8 mouse cellular contexts compared by ENCODE assay signal in the genomic region with DNA sequence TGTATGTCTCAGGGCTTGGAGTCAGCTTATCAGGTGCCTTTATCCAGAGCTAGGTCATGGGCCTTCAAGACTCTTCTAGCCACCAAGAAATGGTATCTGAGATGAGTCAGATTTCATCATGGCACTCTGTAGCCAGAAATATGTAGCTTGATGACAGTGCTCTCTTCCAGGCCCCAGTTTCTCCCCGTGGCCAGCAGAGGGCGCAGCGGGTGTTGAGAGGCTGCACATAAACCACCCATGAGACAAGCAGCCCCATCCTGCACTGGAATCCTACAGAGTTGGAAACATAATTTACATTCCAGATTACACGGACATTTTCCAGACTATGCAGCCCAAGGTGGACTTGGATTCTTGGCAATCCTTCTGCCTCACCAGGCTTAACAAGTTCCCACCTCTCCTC. TPM values are rescaled to one million over a fixed set of nuclear protein-coding genes. Genes with fewer than 3 reads are reported as not detected.
DNase-seq lines count a peak whose midpoint lies in the region; ATAC-seq and TF ChIP-seq lines count a peak whose summit lies in the region.

No protein-coding gene starts in this region.

- H3K27me3 ChIP-seq in forebrain, postnatal 0 days (ENCODE audit: insufficient read depth, low read length), result no peaks in the 10 kb centered on the region
- no peaks in the 10 kb centered on the region for H3K27me3 ChIP-seq in forebrain, embryonic 12.5 days
- no peaks in the 10 kb centered on the region for H3K27me3 ChIP-seq in embryonic facial prominence, embryonic 10.5 days (replicated peaks; ENCODE audit: low read depth, poor library complexity, severe bottlenecking)
- H3K27me3 ChIP-seq in stomach, embryonic 14.5 days (ENCODE audit: control insufficient read depth, insufficient read depth, low read length), result no peaks in the 10 kb centered on the region

- H3K9ac ChIP-seq in forebrain, postnatal 0 days, result no peak overlapping the region
- H3K9ac ChIP-seq in forebrain, embryonic 12.5 days, result no peak overlapping the region
- no peak overlapping the region for H3K9ac ChIP-seq in stomach, embryonic 14.5 days (replicated peaks; ENCODE audit: low read depth, low read length)

- H3K36me3 ChIP-seq in forebrain, postnatal 0 days (ENCODE audit: insufficient read depth), result peaks cover 84% of the 10 kb centered on the region
- peaks cover 92% of the 10 kb centered on the region for H3K36me3 ChIP-seq in forebrain, embryonic 12.5 days (replicated peaks)
- peaks cover 97% of the 10 kb centered on the region for H3K36me3 ChIP-seq in embryonic facial prominence, embryonic 10.5 days (replicated peaks)
- H3K36me3 ChIP-seq in stomach, embryonic 14.5 days (ENCODE audit: control insufficient read depth, insufficient read depth, low read length), result peaks cover 79% of the 10 kb centered on the region

- peak; percentile 80 for DNase-seq in forebrain, postnatal 0 days
- DNase-seq in adrenal gland, postnatal 25 days, result peak; percentile 85
- peak; percentile 85 for DNase-seq in embryonic facial prominence, embryonic 10.5 days (ENCODE audit: low spot score)
- DNase-seq in heart, postnatal 4 days, result peak; percentile 84
- peak; percentile 74 to 84 for DNase-seq in left cerebral cortex, adult 2 months (ENCODE audit: extremely low spot score in 1 of 2, low spot score in 2 of 2)

- TF ChIP-seq CTCF in forebrain, postnatal 0 days (IDR thresholded peaks at IDR 0.05; ENCODE audit: low read depth), result peak; percentile 89
- peak; percentile 95 for TF ChIP-seq CTCF in left cerebral cortex, adult 2 months (IDR thresholded peaks at IDR 0.05)

- H3K4me1 ChIP-seq in forebrain, postnatal 0 days (ENCODE audit: insufficient read depth), result no peaks in the 10 kb centered on the region
- no peaks in the 10 kb centered on the region for H3K4me1 ChIP-seq in forebrain, embryonic 12.5 days
- no peaks in the 10 kb centered on the region for H3K4me1 ChIP-seq in embryonic facial prominence, embryonic 10.5 days
- no peaks in the 10 kb centered on the region for H3K4me1 ChIP-seq in stomach, embryonic 14.5 days (ENCODE audit: control insufficient read depth, insufficient read depth, low read length)

- intact Hi-C loops in left cerebral cortex, adult 2 months (cut with DNase I), result loop anchor here (1.0 kb wide), 1 partner anchor 55 kb away; no protein-coding TSS in a partner anchor

- no peak overlapping the region for H3K4me3 ChIP-seq in forebrain, postnatal 0 days (ENCODE audit: low read depth, low read length)
- H3K4me3 ChIP-seq in forebrain, embryonic 12.5 days (replicated peaks), result no peak overlapping the region
- H3K4me3 ChIP-seq in embryonic facial prominence, embryonic 10.5 days, result no peak overlapping the region
- H3K4me3 ChIP-seq in left cerebral cortex, adult 2 months, result no peak overlapping the region
- H3K4me3 ChIP-seq in stomach, embryonic 14.5 days (ENCODE audit: low read depth, low read length), result no peak overlapping the region

- H3K9me3 ChIP-seq in forebrain, postnatal 0 days (ENCODE audit: low read length), result no peaks in the 10 kb centered on the region
- H3K9me3 ChIP-seq in forebrain, embryonic 12.5 days, result no peaks in the 10 kb centered on the region
- no peaks in the 10 kb centered on the region for H3K9me3 ChIP-seq in embryonic facial prominence, embryonic 10.5 days
- no peaks in the 10 kb centered on the region for H3K9me3 ChIP-seq in stomach, embryonic 14.5 days (ENCODE audit: control insufficient read depth, low read depth, low read length)

- WGBS in forebrain, postnatal 0 days, result 22% methylated on average over 4 of the region's 4 CpGs
- 21% methylated on average over 4 of the region's 4 CpGs for WGBS in forebrain, embryonic 12.5 days
- WGBS in embryonic facial prominence, embryonic 10.5 days, result 22% methylated on average over 4 of the region's 4 CpGs
- WGBS in stomach, embryonic 14.5 days, result 17% methylated on average over 4 of the region's 4 CpGs

- no peak overlapping the region for H3K27ac ChIP-seq in forebrain, postnatal 0 days (ENCODE audit: low read depth, low read length)
- H3K27ac ChIP-seq in forebrain, embryonic 12.5 days, result no peak overlapping the region
- no peak overlapping the region for H3K27ac ChIP-seq in embryonic facial prominence, embryonic 10.5 days (replicated peaks)
- H3K27ac ChIP-seq in left cerebral cortex, adult 2 months, result no peak overlapping the region
- H3K27ac ChIP-seq in stomach, embryonic 14.5 days (ENCODE audit: low read length), result no peak overlapping the region

- ATAC-seq in forebrain, postnatal 0 days, result peak; percentile 83
- ATAC-seq in forebrain, embryonic 12.5 days (ENCODE audit: low FRiP score), result no peak
- 0 out of 2 replicates have a peak, but pooled peaks have one; percentile 61 for ATAC-seq in monocyte, adult 5-6 weeks (replicated peaks; ENCODE audit: insufficient number of reproducible peaks, low FRiP score, low TSS enrichment, poor library complexity, severe bottlenecking)
- ATAC-seq in stomach, embryonic 14.5 days (ENCODE audit: insufficient number of reproducible peaks, insufficient read depth, low FRiP score, low read depth), result peak; percentile 37; the same call in 1 of the 2 replicates

- no peak overlapping the region for H3K4me2 ChIP-seq in forebrain, postnatal 0 days (ENCODE audit: low read depth)
- H3K4me2 ChIP-seq in forebrain, embryonic 12.5 days, result no peak overlapping the region
- no peak overlapping the region for H3K4me2 ChIP-seq in stomach, embryonic 14.5 days (replicated peaks; ENCODE audit: low read depth, low read length)

RNA-seq across cellular contexts. Expression of a gene that starts 17.6 kb away (rescaled TPM):
- total RNA-seq in forebrain, postnatal 0 days (2014; rRNA removed), result 10.6 and 11.9 TPM in 2 replicates
- 11.4 and 13.2 TPM in 2 replicates for polyA plus RNA-seq in forebrain, postnatal 0 days (2015; fragmentation: Nextera tagmentation; extraction: Ambion mirVana)
- 1.3 and 1.5 TPM in 2 replicates for polyA plus RNA-seq in forebrain, embryonic 12.5 days (2016; fragmentation: Nextera tagmentation; extraction: Ambion mirVana)
- 1.9 and 2.2 TPM in 2 replicates for total RNA-seq in adrenal gland, postnatal 25 days (2021)
- 1.1 TPM in 2 replicates for polyA plus RNA-seq in embryonic facial prominence, embryonic 10.5 days (2016; fragmentation: Nextera tagmentation; extraction: Ambion mirVana)
- total RNA-seq in heart, postnatal 4 days (2021), result not detected
- total RNA-seq in left cerebral cortex, adult 2 months (2021), result 1 to 10 TPM; 3.3 to 4.7 TPM
- total RNA-seq in monocyte, adult 5-6 weeks (2017), result not detected in 3 replicates
- 1.5 TPM in 2 replicates for polyA plus RNA-seq in stomach, embryonic 14.5 days (2014; fragmentation: Nextera tagmentation; extraction: Ambion mirVana)

RNA-seq across cellular contexts. Expression of a gene that starts 29.5 kb away (rescaled TPM):
- total RNA-seq in forebrain, postnatal 0 days (2014; rRNA removed), result 55.4 and 69.6 TPM in 2 replicates
- 66.6 and 75.1 TPM in 2 replicates for polyA plus RNA-seq in forebrain, postnatal 0 days (2015; fragmentation: Nextera tagmentation; extraction: Ambion mirVana)
- polyA plus RNA-seq in forebrain, embryonic 12.5 days (2016; fragmentation: Nextera tagmentation; extraction: Ambion mirVana), result 124 and 130 TPM in 2 replicates
- total RNA-seq in adrenal gland, postnatal 25 days (2021), result 60.9 and 76.5 TPM in 2 replicates
- polyA plus RNA-seq in embryonic facial prominence, embryonic 10.5 days (2016; fragmentation: Nextera tagmentation; extraction: Ambion mirVana), result 130 and 133 TPM in 2 replicates
- 10 to 100 TPM; 54.3 to 55.2 TPM for total RNA-seq in heart, postnatal 4 days (2021)
- 100 to 1,000 TPM; 106 to 108 TPM for total RNA-seq in left cerebral cortex, adult 2 months (2021)
- total RNA-seq in monocyte, adult 5-6 weeks (2017), result 82.1 to 102 TPM (median 82.6 TPM) in 3 replicates
- 129 and 134 TPM in 2 replicates for polyA plus RNA-seq in stomach, embryonic 14.5 days (2014; fragmentation: Nextera tagmentation; extraction: Ambion mirVana)

RNA-seq across cellular contexts. Expression of a gene that starts 32.4 kb away (rescaled TPM):
- not detected in 2 replicates for total RNA-seq in forebrain, postnatal 0 days (2014; rRNA removed)
- polyA plus RNA-seq in forebrain, postnatal 0 days (2015; fragmentation: Nextera tagmentation; extraction: Ambion mirVana), result not detected in 2 replicates
- not detected in 2 replicates for polyA plus RNA-seq in forebrain, embryonic 12.5 days (2016; fragmentation: Nextera tagmentation; extraction: Ambion mirVana)
- not detected in 2 replicates for total RNA-seq in adrenal gland, postnatal 25 days (2021)
- not detected in 2 replicates for polyA plus RNA-seq in embryonic facial prominence, embryonic 10.5 days (2016; fragmentation: Nextera tagmentation; extraction: Ambion mirVana)
- not detected for total RNA-seq in heart, postnatal 4 days (2021)
- not detected for total RNA-seq in left cerebral cortex, adult 2 months (2021)
- not detected in 3 replicates for total RNA-seq in monocyte, adult 5-6 weeks (2017)
- polyA plus RNA-seq in stomach, embryonic 14.5 days (2014; fragmentation: Nextera tagmentation; extraction: Ambion mirVana), result 47.2 and 236 TPM in 2 replicates

RNA-seq across cellular contexts. Expression of a gene that starts 43.8 kb away (rescaled TPM):
- not detected in 2 replicates for total RNA-seq in forebrain, postnatal 0 days (2014; rRNA removed)
- not detected in 2 replicates for polyA plus RNA-seq in forebrain, postnatal 0 days (2015; fragmentation: Nextera tagmentation; extraction: Ambion mirVana)
- polyA plus RNA-seq in forebrain, embryonic 12.5 days (2016; fragmentation: Nextera tagmentation; extraction: Ambion mirVana), result not detected in 2 replicates
- total RNA-seq in adrenal gland, postnatal 25 days (2021), result not detected in 2 replicates
- not detected in 2 replicates for polyA plus RNA-seq in embryonic facial prominence, embryonic 10.5 days (2016; fragmentation: Nextera tagmentation; extraction: Ambion mirVana)
- not detected for total RNA-seq in heart, postnatal 4 days (2021)
- total RNA-seq in left cerebral cortex, adult 2 months (2021), result not detected
- total RNA-seq in monocyte, adult 5-6 weeks (2017), result not detected in 3 replicates
- not detected in 2 replicates for polyA plus RNA-seq in stomach, embryonic 14.5 days (2014; fragmentation: Nextera tagmentation; extraction: Ambion mirVana)
